Mouse (Mus musculus) retina, postnatal 7 days (tissue): ENCODE results near the gene Ppfia4.
A peak's percentile ranks its signal among the peaks of the same experiment; 100 is the strongest.

Experiments used
- DNase-seq: peaks from one replicate; pipeline ENCODE4 v3.0.0-alpha.2; 2012; ENCODE audit warnings: low read depth, low spot score

Gene Ppfia4

GRCm38 (mm10) chr1:134332770-134333271 is at the start of gene Ppfia4:
Gene Ppfia4 (minus strand): TSS chr1:134332928.
- no peak for DNase-seq

GRCm38 (mm10) chr1:134381795-134382625 is 49.3 kb upstream of the Ppfia4 start:
- no peak for DNase-seq

GRCm38 (mm10) chr1:134381051-134381450 is 48.3 kb upstream of the Ppfia4 start:
- no peak for DNase-seq

GRCm38 (mm10) chr1:134374124-134374523 is 41.4 kb upstream of the Ppfia4 start:
- no peak for DNase-seq

- no peak for DNase-seq
Measured at GRCm38 (mm10) chr1:134368777-134369337, 36.1 kb upstream of the Ppfia4 start.

- DNase-seq: no peak
Measured at GRCm38 (mm10) chr1:134365491-134365890, 32.8 kb upstream of the Ppfia4 start.

- DNase-seq: no peak
Measured at GRCm38 (mm10) chr1:134363194-134363593, 30.5 kb upstream of the Ppfia4 start.

GRCm38 (mm10) chr1:134361857-134362212 is 29.1 kb upstream of the Ppfia4 start, which contains the start of gene Tmem183a:
Gene Tmem183a (minus strand): TSS chr1:134361979.
- peak; percentile 92 for DNase-seq

- no peak for DNase-seq
Measured at GRCm38 (mm10) chr1:134361195-134361856, 28.6 kb upstream of the Ppfia4 start.

GRCm38 (mm10) chr1:134360656-134361055 is 27.9 kb upstream of the Ppfia4 start:
- no peak for DNase-seq

GRCm38 (mm10) chr1:134357461-134357860 is 24.7 kb upstream of the Ppfia4 start:
- no peak for DNase-seq

- no peak for DNase-seq
Measured at GRCm38 (mm10) chr1:134353326-134353725, 20.6 kb upstream of the Ppfia4 start.

- no peak for DNase-seq
Measured at GRCm38 (mm10) chr1:134347791-134348190, 15.1 kb upstream of the Ppfia4 start.

GRCm38 (mm10) chr1:134345075-134345474 is 12.3 kb upstream of the Ppfia4 start:
- no peak for DNase-seq

GRCm38 (mm10) chr1:134344005-134344950 is 11.6 kb upstream of the Ppfia4 start:
- DNase-seq: peak; percentile 80

GRCm38 (mm10) chr1:134343567-134343966 is 10.8 kb upstream of the Ppfia4 start:
- no peak for DNase-seq

GRCm38 (mm10) chr1:134342781-134343310 is 10.1 kb upstream of the Ppfia4 start:
- no peak for DNase-seq

- DNase-seq: no peak
Measured at GRCm38 (mm10) chr1:134342278-134342664, 9.5 kb upstream of the Ppfia4 start.

GRCm38 (mm10) chr1:134341641-134342277 is 9.0 kb upstream of the Ppfia4 start:
- no peak for DNase-seq
